Mouse (Mus musculus): ENCODE results near the gene Prim1. TPM values are rescaled to one million over a fixed set of nuclear protein-coding genes. Genes with fewer than 3 reads are reported as not detected.
A peak's percentile ranks its signal among the peaks of the same experiment; 100 is the strongest.
"Not testable (repeated sequence)": the region's sequence is repeated elsewhere in the genome, so short reads cannot be mapped to it uniquely, and the experiment has no call there.

Prim1 gene
- polyA plus RNA-seq, 1 experiment from 2014 or later = 68.6 TPM

DNA sequence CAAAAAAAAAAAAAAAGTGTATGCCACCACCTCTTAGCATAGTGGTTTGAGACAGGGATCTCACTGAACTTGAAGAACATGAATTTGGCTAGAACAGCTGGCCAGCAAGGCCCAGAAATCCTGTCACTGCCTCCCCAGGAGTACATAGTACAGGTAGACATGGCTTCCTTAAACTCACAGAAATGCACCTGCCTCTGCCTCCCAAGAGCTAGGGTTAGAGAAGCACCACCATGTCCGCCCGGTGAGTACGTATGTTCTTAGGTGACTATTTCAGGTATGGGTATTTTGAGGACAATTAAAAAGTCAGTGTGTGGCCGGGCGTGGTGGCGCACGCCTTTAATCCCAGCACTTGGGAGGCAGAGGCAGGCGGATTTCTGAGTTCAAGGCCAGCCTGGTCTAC lies 38.0 kb downstream of the Prim1 start:
- no peak overlapping the region for H3K4me2 ChIP-seq (replicated peaks)
- H3K9me3 ChIP-seq (replicated peaks) = no peaks in the 10 kb centered on the region
- no peak for ATAC-seq (ENCODE audit: insufficient number of reproducible peaks, low FRiP score, low TSS enrichment, low read depth)
- H3K36me3 ChIP-seq = peaks cover 28% of the 10 kb centered on the region
- H3K27me3 ChIP-seq = no peaks in the 10 kb centered on the region
- no peak overlapping the region for H3K27ac ChIP-seq (replicated peaks)
- H3K4me1 ChIP-seq = peaks cover 4% of the 10 kb centered on the region
- no peak overlapping the region for H3K4me3 ChIP-seq (replicated peaks)
- H3K9ac ChIP-seq = no peak overlapping the region
- 92% methylated on average over 8 of the region's 8 CpGs for WGBS

DNA sequence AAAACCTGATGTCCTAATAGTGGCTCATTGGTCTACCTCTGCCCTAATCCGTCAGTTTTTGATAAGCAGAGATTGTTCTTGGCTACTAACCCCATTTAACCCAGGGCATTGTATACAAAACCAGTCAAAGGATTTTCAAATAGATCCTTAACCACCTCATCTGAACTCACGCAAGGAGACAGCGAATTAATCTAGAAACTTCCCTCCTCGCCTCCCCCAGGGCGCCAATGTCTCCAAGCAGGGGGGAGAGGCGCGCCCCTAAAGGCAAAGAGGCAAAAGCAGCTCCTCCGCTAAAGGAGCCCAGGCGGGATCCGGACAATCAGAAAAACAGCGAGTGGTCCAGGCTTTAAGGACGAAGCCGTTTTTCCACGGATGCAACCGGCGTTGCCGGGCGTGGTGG lies 43.2 kb downstream of the Prim1 start:
- Histone ChIP-seq H3K4me3 (replicated peaks) (peak overlapping the region; percentile 86), H3K4me2 (replicated peaks) (peak overlapping the region; percentile 78), H3K9me3 (replicated peaks) (no peaks in the 10 kb centered on the region), H3K27me3 (no peaks in the 10 kb centered on the region), H3K4me1 (peaks cover 22% of the 10 kb centered on the region), H3K27ac (replicated peaks) (peak overlapping the region; percentile 97), H3K36me3 (peaks cover 11% of the 10 kb centered on the region), H3K9ac (peak overlapping the region; percentile 91)
- under 1% methylated on average over 18 of the region's 18 CpGs for WGBS
- ATAC-seq (ENCODE audit: insufficient number of reproducible peaks, low FRiP score, low TSS enrichment, low read depth) = peak; percentile 21

GRCm38 (mm10) chr10:128058601-128059151 lies 43.7 kb downstream of the Prim1 start, which contains the start of gene Ptges3:
TSS of gene Ptges3 (plus strand) at chr10:128058954.
- Histone ChIP-seq H3K4me1 (peaks cover 22% of the 10 kb centered on the region), H3K27ac (replicated peaks) (peak within 1 kb of the TSS; percentile 97), H3K36me3 (peaks cover 13% of the 10 kb centered on the region), H3K27me3 (no peaks in the 10 kb centered on the region), H3K9ac (peak within 1 kb of the TSS; percentile 91), H3K4me3 (replicated peaks) (peak within 1 kb of the TSS; percentile 86), H3K4me2 (replicated peaks) (peak within 1 kb of the TSS; percentile 78), H3K9me3 (replicated peaks) (no peaks in the 10 kb centered on the region)
- 1% methylated on average over 70 of the region's 72 CpGs for WGBS
- ATAC-seq (ENCODE audit: insufficient number of reproducible peaks, low FRiP score, low TSS enrichment, low read depth) = peak; percentile 93

- peak; percentile 56 for ATAC-seq (ENCODE audit: insufficient number of reproducible peaks, low FRiP score, low TSS enrichment, low read depth)
- H3K9me3 ChIP-seq (replicated peaks) = no peaks in the 10 kb centered on the region
- H3K4me3 ChIP-seq (replicated peaks) = peak overlapping the region; percentile 86
- peak overlapping the region; percentile 78 for H3K4me2 ChIP-seq (replicated peaks)
- peaks cover 17% of the 10 kb centered on the region for H3K36me3 ChIP-seq
- WGBS = under 1% methylated on average over 58 of the region's 62 CpGs
- H3K27ac ChIP-seq (replicated peaks) = peak overlapping the region; percentile 97
- peak overlapping the region; percentile 82 for H3K9ac ChIP-seq
- H3K4me1 ChIP-seq = peaks cover 26% of the 10 kb centered on the region
- H3K27me3 ChIP-seq = no peaks in the 10 kb centered on the region
Measured at GRCm38 (mm10) chr10:128059207-128059981, 44.4 kb downstream of the Prim1 start.

- Histone ChIP-seq H3K27ac (replicated peaks) (no peak overlapping the region), H3K9ac (no peak overlapping the region), H3K4me3 (replicated peaks) (peak overlapping the region; percentile 86; the same call in 1 of the 2 replicates), H3K36me3 (peaks cover 17% of the 10 kb centered on the region), H3K27me3 (no peaks in the 10 kb centered on the region), H3K4me2 (replicated peaks) (peak overlapping the region; percentile 78), H3K4me1 (peaks cover 26% of the 10 kb centered on the region), H3K9me3 (replicated peaks) (no peaks in the 10 kb centered on the region)
- no peak for ATAC-seq (ENCODE audit: insufficient number of reproducible peaks, low FRiP score, low TSS enrichment, low read depth)
- WGBS = 78% methylated on average over 5 of the region's 5 CpGs
Measured at GRCm38 (mm10) chr10:128061109-128061508, 46.1 kb downstream of the Prim1 start.

DNA sequence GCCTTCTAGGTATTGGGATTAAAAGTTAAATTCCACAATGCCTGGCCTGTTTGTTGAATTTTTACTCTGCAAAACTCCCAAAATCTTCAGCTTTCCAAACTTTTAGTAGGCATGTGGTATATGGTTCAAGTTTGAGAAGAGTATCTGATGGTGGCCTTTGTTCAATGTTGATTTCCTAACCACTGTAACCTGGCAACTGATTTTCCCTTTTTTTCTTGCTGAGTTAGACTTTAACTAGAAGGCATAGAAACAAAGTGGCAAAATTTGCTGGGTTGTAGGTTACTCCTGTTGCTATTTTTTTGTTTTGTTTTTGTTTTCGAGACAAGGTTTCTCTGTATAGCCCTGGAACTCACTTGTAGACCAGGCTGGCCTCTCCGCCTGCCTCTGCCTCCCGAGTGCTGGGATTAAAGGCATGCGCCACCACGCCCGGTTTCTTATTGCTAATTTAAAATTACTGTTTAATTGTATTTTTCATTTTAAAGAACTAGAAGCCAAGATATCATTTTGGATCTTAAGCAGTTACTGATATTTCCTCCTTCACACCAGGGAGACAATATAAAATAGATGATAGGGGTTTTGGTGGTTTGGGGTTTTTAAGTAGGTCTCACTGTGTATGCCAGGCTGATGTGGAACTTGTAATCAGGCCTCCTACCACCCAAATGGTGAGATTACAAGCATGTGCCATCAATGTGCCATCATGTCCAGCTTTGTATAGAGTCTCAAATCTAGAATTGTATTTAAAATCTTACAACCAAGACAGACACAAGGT lies 47.4 kb downstream of the Prim1 start:
- 93% methylated on average over 6 of the region's 6 CpGs for WGBS
- Histone ChIP-seq H3K4me2 (replicated peaks) (no peak overlapping the region), H3K4me1 (peaks cover 26% of the 10 kb centered on the region), H3K36me3 (peaks cover 18% of the 10 kb centered on the region), H3K9me3 (replicated peaks) (no peaks in the 10 kb centered on the region), H3K4me3 (replicated peaks) (no peak overlapping the region), H3K27ac (replicated peaks) (no peak overlapping the region), H3K9ac (no peak overlapping the region), H3K27me3 (no peaks in the 10 kb centered on the region)
- no peak for ATAC-seq (ENCODE audit: insufficient number of reproducible peaks, low FRiP score, low TSS enrichment, low read depth)

- Histone ChIP-seq H3K4me1 (peaks cover 8% of the 10 kb centered on the region; the same call in 1 of the 2 replicates), H3K9me3 (replicated peaks) (no peaks in the 10 kb centered on the region), H3K27ac (replicated peaks) (no peak overlapping the region), H3K4me3 (replicated peaks) (no peak overlapping the region), H3K36me3 (peaks cover 38% of the 10 kb centered on the region), H3K27me3 (no peaks in the 10 kb centered on the region), H3K4me2 (replicated peaks) (no peak overlapping the region), H3K9ac (no peak overlapping the region)
- ATAC-seq (ENCODE audit: insufficient number of reproducible peaks, low FRiP score, low TSS enrichment, low read depth) = no peak
- 82% methylated on average over 5 of the region's 5 CpGs for WGBS
Measured at GRCm38 (mm10) chr10:128066072-128066471, 51.1 kb downstream of the Prim1 start.

- Histone ChIP-seq H3K27me3 (no peaks in the 10 kb centered on the region), H3K9ac (no peak overlapping the region), H3K4me3 (replicated peaks) (no peak overlapping the region), H3K36me3 (peaks cover 53% of the 10 kb centered on the region), H3K9me3 (replicated peaks) (no peaks in the 10 kb centered on the region), H3K4me2 (replicated peaks) (no peak overlapping the region), H3K4me1 (no peaks in the 10 kb centered on the region), H3K27ac (replicated peaks) (no peak overlapping the region)
- WGBS = 92% methylated on average over 4 of the region's 4 CpGs
- no peak for ATAC-seq (ENCODE audit: insufficient number of reproducible peaks, low FRiP score, low TSS enrichment, low read depth)
Measured at GRCm38 (mm10) chr10:128069201-128069600, 54.2 kb downstream of the Prim1 start.

DNA sequence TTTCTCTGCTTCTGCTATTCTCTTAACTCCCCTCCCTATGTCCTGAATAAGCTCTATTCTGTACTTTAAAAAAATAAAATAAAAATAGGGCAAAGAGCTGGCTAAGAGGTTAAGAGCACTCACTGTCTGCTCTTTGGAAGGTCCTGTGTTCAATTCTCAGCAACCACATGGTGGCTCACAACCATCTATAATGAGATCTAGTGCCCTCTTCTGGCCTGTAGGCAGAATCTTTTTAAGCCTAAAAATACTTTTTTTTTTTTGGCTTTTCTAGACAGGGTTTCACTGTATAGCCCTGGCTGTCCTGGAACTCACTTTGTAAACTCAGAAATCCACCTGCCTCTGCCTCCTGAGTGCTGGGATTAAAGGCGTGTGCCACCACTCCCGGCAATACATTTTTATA lies 55.5 kb downstream of the Prim1 start:
- H3K9ac ChIP-seq; H3K4me1 ChIP-seq; ATAC-seq (ENCODE audit: insufficient number of reproducible peaks, low FRiP score, low TSS enrichment, low read depth); H3K9me3 ChIP-seq (replicated peaks); H3K27me3 ChIP-seq; H3K27ac ChIP-seq (replicated peaks); H3K4me2 ChIP-seq (replicated peaks); H3K4me3 ChIP-seq (replicated peaks): not testable (repeated sequence)
- peaks cover 56% of the 10 kb centered on the region for H3K36me3 ChIP-seq
- WGBS = 90% methylated on average over 2 of the region's 2 CpGs

DNA sequence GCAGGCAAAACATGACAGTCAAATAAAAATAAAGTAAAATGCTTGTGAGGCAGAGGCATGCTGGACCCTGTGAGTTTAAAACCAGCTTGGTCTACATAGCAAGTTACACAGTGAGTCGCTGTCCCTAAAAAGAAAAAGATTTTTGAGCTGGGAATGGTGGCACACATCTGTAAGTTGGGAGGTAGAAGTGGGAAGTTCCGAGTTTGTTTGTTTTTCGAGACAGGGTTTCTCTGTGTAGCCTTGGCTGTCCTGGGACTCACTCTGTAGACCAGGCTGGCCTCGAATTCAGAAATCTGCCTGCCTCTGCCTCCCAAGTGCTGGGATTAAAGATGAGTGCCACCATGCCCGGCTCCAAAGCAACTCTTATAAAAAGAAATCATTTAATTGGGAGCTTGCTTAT lies 63.3 kb downstream of the Prim1 start:
- not testable (repeated sequence) for ATAC-seq (ENCODE audit: insufficient number of reproducible peaks, low FRiP score, low TSS enrichment, low read depth); H3K9me3 ChIP-seq (replicated peaks); H3K27me3 ChIP-seq; H3K4me1 ChIP-seq; H3K27ac ChIP-seq (replicated peaks); H3K9ac ChIP-seq; H3K4me3 ChIP-seq (replicated peaks); H3K4me2 ChIP-seq (replicated peaks)
- H3K36me3 ChIP-seq = peaks cover 28% of the 10 kb centered on the region
- 78% methylated on average over 5 of the region's 5 CpGs for WGBS
